Mouse (Mus musculus) left cerebral cortex, postnatal 10 days (tissue): ENCODE results near the gene Gbp5. TPM values are rescaled to one million over a fixed set of nuclear protein-coding genes. Genes with fewer than 3 reads are reported as not detected.

ENCODE experiments used
- DNase-seq, 2 experiments: peaks; one replicate each; pipeline ENCODE4 v3.0.0; 2021 to 2022; ENCODE audit warnings: low spot score in 2 of 2, mixed read lengths in 1 of 2; ENCODE audit errors: extremely low spot score in 1 of 2
- intact Hi-C: fragments of 180-260 bp; cut with DNase I; formaldehyde crosslinking; loops from one replicate; pipeline ENCODE4 v1.15.1; 2025
- total RNA-seq, 2 experiments: library from RNA; stranded (reverse); gene quantifications; 2 replicates each; pipeline ENCODE4 v1.2.3; 2021

Gbp5 gene
- total RNA-seq, result 1 to 10 TPM; 1.0 to 1.5 TPM

- intact Hi-C loops, result loop anchor here (5.0 kb wide), 2 partner anchors 154 to 214 kb away; no protein-coding TSS in a partner anchor
- DNase-seq, result peak; percentile 40 to 89
These were observed at the start of gene Gbp5 for GRCm38 (mm10) chr3:142493536-142494061. Gene Gbp5, plus strand, starts transcription at chr3:142493978.

- intact Hi-C loops, result no loop called here
These were observed 39.6 kb upstream of the Gbp5 start for GRCm38 (mm10) chr3:142454198-142454597.

GRCm38 (mm10) chr3:142459241-142459640, 34.5 kb upstream of the Gbp5 start:
- intact Hi-C loops, result no loop called here
- no peak for DNase-seq

More at GRCm38 (mm10) chr3:142454198-142454597, 39.6 kb upstream of the Gbp5 start:
- DNase-seq, result no peak

- no peak for DNase-seq
- intact Hi-C loops, result no loop called here
These were observed 30.7 kb upstream of the Gbp5 start for GRCm38 (mm10) chr3:142462764-142463751.

GRCm38 (mm10) chr3:142474349-142474983, 19.3 kb upstream of the Gbp5 start:
- intact Hi-C loops, result loop anchor here (10.0 kb wide), 1 partner anchor 610 kb away; no protein-coding TSS in a partner anchor
- DNase-seq, result no peak

- intact Hi-C loops, result loop anchor here (2.0 to 10.0 kb wide), 3 partner anchors 181 to 611 kb away; no protein-coding TSS in a partner anchor
- peak; percentile 54 to 56 for DNase-seq
These were observed 17.9 kb upstream of the Gbp5 start for GRCm38 (mm10) chr3:142475913-142476312.

- DNase-seq, result no peak
- intact Hi-C loops, result loop anchor here (2.0 to 10.0 kb wide), 3 partner anchors 183 to 613 kb away; no protein-coding TSS in a partner anchor
These were observed 15.9 kb upstream of the Gbp5 start for GRCm38 (mm10) chr3:142477866-142478265.

- intact Hi-C loops, result loop anchor here (10.0 kb wide), 1 partner anchor 614 kb away; no protein-coding TSS in a partner anchor
- DNase-seq, result no peak
These were observed 15.4 kb upstream of the Gbp5 start for GRCm38 (mm10) chr3:142478360-142478759.

- peak; percentile 34 to 70 for DNase-seq
- intact Hi-C loops, result loop anchor here (1.0 to 5.0 kb wide), 3 partner anchors 70 to 217 kb away; partner anchors contain the start of gene Gbp3
These were observed 3.3 kb upstream of the Gbp5 start for GRCm38 (mm10) chr3:142490465-142490864.

- no peak for DNase-seq
- intact Hi-C loops, result no loop called here
These were observed 1.4 kb downstream of the Gbp5 start for GRCm38 (mm10) chr3:142495146-142495655.

- DNase-seq, result no peak
- intact Hi-C loops, result no loop called here
These were observed 2.6 kb downstream of the Gbp5 start for GRCm38 (mm10) chr3:142496113-142497101.

- no peak for DNase-seq
- intact Hi-C loops, result no loop called here
These were observed 3.5 kb downstream of the Gbp5 start for GRCm38 (mm10) chr3:142497123-142497841.

GRCm38 (mm10) chr3:142498941-142499340, 5.2 kb downstream of the Gbp5 start:
- intact Hi-C loops, result no loop called here
- no peak for DNase-seq

- intact Hi-C loops, result no loop called here
- no peak for DNase-seq
These were observed 34.3 kb downstream of the Gbp5 start for GRCm38 (mm10) chr3:142528116-142528515.

GRCm38 (mm10) chr3:142529597-142529996, 35.8 kb downstream of the Gbp5 start:
- DNase-seq, result no peak
- intact Hi-C loops, result no loop called here

GRCm38 (mm10) chr3:142530087-142530953, 36.5 kb downstream of the Gbp5 start, which contains the start of gene Gbp7:
Gene Gbp7, plus strand, starts transcription at chr3:142530342.
- intact Hi-C loops, result no loop called here
- peak; percentile 40 to 43 for DNase-seq
